Mouse (Mus musculus) liver, embryonic 14.5 days (tissue): Measurements from ENCODE around the gene Gnai1. TPM values are rescaled to one million over a fixed set of nuclear protein-coding genes. Genes with fewer than 3 reads are reported as not detected.
"Not testable (repeated sequence)": the region's sequence is repeated elsewhere in the genome, so short reads cannot be mapped to it uniquely, and the experiment has no call there.

Experiments
- ATAC-seq: fragments of 200-750 bp; cut with Nextera tagmentation; 2 replicates; pipeline ENCODE4 v1.8.0; 2017; ENCODE audit warnings: moderate number of reproducible peaks, mild to moderate bottlenecking, moderate library complexity; ENCODE audit not compliant: insufficient read depth
- DNase-seq, 3 experiments: peaks; one replicate each; pipeline ENCODE4 v3.0.0-alpha.2; 2012 to 2013; ENCODE audit warnings: low read depth in 3 of 3, low spot score in 3 of 3
- H3K27ac ChIP-seq: fragments of 300-500 bp; sonication (generic); 2 replicates; pipeline ENCODE4 v1.5.1; 2014; ENCODE audit warnings: moderate library complexity, mild to moderate bottlenecking, control low read depth, inconsistent platforms
- H3K27me3 ChIP-seq: fragments of 300-500 bp; sonication (generic); 2 replicates; pipeline ENCODE4 v1.6.1; 2014; ENCODE audit warnings: mild to moderate bottlenecking, low read length, moderate library complexity; ENCODE audit not compliant: control insufficient read depth, insufficient read depth
- H3K36me3 ChIP-seq: fragments of 300-500 bp; sonication (generic); replicated peaks from 2 replicates; pipeline ENCODE4 v1.6.1; 2014; ENCODE audit warnings: low read depth; ENCODE audit not compliant: control insufficient read depth, insufficient read depth
- H3K4me1 ChIP-seq, 2 experiments: fragments of 200-500 bp in 1 of 2; fragments of 300-500 bp in 1 of 2; sonication (generic) in 1 of 2; replicated peaks; 2 replicates each; pipeline ENCODE4 v1.6.1; 2012 to 2014; ENCODE audit warnings: antibody characterized with exemption in 1 of 2, inconsistent platforms in 1 of 2, low read length in 1 of 2; ENCODE audit not compliant: control insufficient read depth in 2 of 2, insufficient read depth in 2 of 2
- H3K4me2 ChIP-seq: fragments of 300-500 bp; sonication (generic); 2 replicates; pipeline ENCODE4 v1.6.1; 2014; ENCODE audit warnings: low read depth, mild to moderate bottlenecking, control low read depth, moderate library complexity
- H3K4me3 ChIP-seq, 2 experiments: fragments of 200-500 bp in 1 of 2; fragments of 300-500 bp in 1 of 2; sonication (generic) in 1 of 2; 2 replicates each; pipeline ENCODE4 v1.5.1; 2012 to 2014; ENCODE audit warnings: low read depth in 2 of 2, low read length in 2 of 2, mild to moderate bottlenecking in 2 of 2, control low read depth in 1 of 2, inconsistent platforms in 1 of 2, moderate library complexity in 1 of 2; ENCODE audit not compliant: insufficient read depth in 1 of 2
- H3K9ac ChIP-seq: fragments of 300-500 bp; sonication (generic); replicated peaks from 2 replicates; pipeline ENCODE4 v1.6.1; 2014; ENCODE audit warnings: mild to moderate bottlenecking, control low read depth, moderate library complexity
- H3K9me3 ChIP-seq: fragments of 300-500 bp; sonication (generic); 2 replicates; pipeline ENCODE4 v1.6.1; 2016; ENCODE audit warnings: low read length, mixed read lengths; ENCODE audit not compliant: control insufficient read depth
- CTCF ChIP-seq: IDR thresholded peaks from 2 replicates; pipeline ENCODE4 v1.5.1; 2016; ENCODE audit warnings: antibody characterized with exemption, low read depth, control low read depth
- EP300 ChIP-seq: IDR thresholded peaks from 2 replicates; pipeline ENCODE4 v1.6.1; 2016; ENCODE audit warnings: antibody characterized with exemption, low read depth
- WGBS: fragments of 180-500 bp; shearing (Covaris S2); extraction: QIAGEN DNeasy Blood & Tissue Kit; methylation state at CpG from one replicate; pipeline ENCODE4 v1.1.7; 2014; ENCODE audit not compliant: insufficient replicate concordance; 5-methylcytosine and 5-hydroxymethylcytosine counted together
- polyA plus RNA-seq, 2 experiments: library from polyadenylated mRNA; depleted of rRNA in 1 of 2; stranded (reverse) in 1 of 2; unstranded in 1 of 2; fragments of >200 nt; fragmentation: Nextera tagmentation in 1 of 2; extraction: Ambion mirVana in 1 of 2; gene quantifications; 2 replicates each; pipeline versions ENCODE4 v1.2.1 to v1.2.3; 2012 to 2014

Gene Gnai1
- polyA plus RNA-seq, 2 experiments: 0.71 to 1.2 TPM

DNA sequence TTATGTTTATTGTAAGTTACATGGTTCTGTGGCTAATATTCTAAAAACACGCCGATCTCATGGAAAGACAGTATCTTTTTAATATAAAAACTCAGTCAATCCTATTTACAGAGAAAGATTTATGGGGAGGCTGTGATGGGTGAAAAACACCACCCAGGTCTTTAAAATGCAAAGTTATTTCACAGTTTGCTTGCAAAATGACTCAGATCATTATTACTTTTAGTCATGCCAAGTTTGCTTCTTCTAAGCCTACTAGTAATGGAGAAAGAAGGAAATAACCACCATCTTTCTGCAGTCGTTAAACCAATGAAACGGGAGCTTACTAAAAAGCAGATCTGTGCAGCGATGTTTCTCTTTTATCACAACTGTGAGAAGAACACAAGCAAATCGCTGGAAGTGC is 1.4 kb downstream of the Gnai1 start:
- H3K9me3 ChIP-seq: no peaks in the 10 kb centered on the region
- WGBS: 25% methylated on average over 6 of the region's 6 CpGs
- no peak overlapping the region for H3K9ac ChIP-seq
- H3K4me2 ChIP-seq: peak overlapping the region; percentile 64; the same call in 1 of the 2 replicates
- no peaks in the 10 kb centered on the region for H3K4me1 ChIP-seq
- no peaks in the 10 kb centered on the region for H3K36me3 ChIP-seq
- no peak for DNase-seq
- no peak overlapping the region for H3K27ac ChIP-seq
- no peak for TF ChIP-seq EP300
- TF ChIP-seq CTCF: no peak
- H3K4me3 ChIP-seq: no peak overlapping the region
- no peak for ATAC-seq
- H3K27me3 ChIP-seq: peaks cover 29% of the 10 kb centered on the region

GRCm38 (mm10) chr5:18358191-18358590 is 2.0 kb downstream of the Gnai1 start:
- H3K9ac ChIP-seq: no peak overlapping the region
- no peak overlapping the region for H3K4me2 ChIP-seq
- DNase-seq: no peak
- H3K27ac ChIP-seq: no peak overlapping the region
- H3K9me3 ChIP-seq: no peaks in the 10 kb centered on the region
- ATAC-seq: no peak
- no peak for TF ChIP-seq EP300
- 0 out of 2 replicates have a peak, but pooled peaks have one; percentile 16 for TF ChIP-seq CTCF
- peaks cover 29% of the 10 kb centered on the region for H3K27me3 ChIP-seq
- WGBS: 9% methylated on average over 3 of the region's 3 CpGs
- H3K4me1 ChIP-seq: no peaks in the 10 kb centered on the region
- no peak overlapping the region for H3K4me3 ChIP-seq
- H3K36me3 ChIP-seq: no peaks in the 10 kb centered on the region

- Histone ChIP-seq H3K27me3 (no peaks in the 10 kb centered on the region), H3K27ac (no peak overlapping the region), H3K4me2 (no peak overlapping the region), H3K36me3 (no peaks in the 10 kb centered on the region), H3K9me3 (no peaks in the 10 kb centered on the region), H3K9ac (no peak overlapping the region), H3K4me1 (no peaks in the 10 kb centered on the region), H3K4me3 (no peak overlapping the region)
- WGBS: 83% methylated on average over 3 of the region's 3 CpGs
- DNase-seq (no peak), ATAC-seq (no peak)
- TF ChIP-seq CTCF (no peak), EP300 (no peak)
Observed at GRCm38 (mm10) chr5:18347297-18347696, 12.9 kb downstream of the Gnai1 start.

GRCm38 (mm10) chr5:18343455-18344142 is 16.6 kb downstream of the Gnai1 start:
- no peak for DNase-seq

DNA sequence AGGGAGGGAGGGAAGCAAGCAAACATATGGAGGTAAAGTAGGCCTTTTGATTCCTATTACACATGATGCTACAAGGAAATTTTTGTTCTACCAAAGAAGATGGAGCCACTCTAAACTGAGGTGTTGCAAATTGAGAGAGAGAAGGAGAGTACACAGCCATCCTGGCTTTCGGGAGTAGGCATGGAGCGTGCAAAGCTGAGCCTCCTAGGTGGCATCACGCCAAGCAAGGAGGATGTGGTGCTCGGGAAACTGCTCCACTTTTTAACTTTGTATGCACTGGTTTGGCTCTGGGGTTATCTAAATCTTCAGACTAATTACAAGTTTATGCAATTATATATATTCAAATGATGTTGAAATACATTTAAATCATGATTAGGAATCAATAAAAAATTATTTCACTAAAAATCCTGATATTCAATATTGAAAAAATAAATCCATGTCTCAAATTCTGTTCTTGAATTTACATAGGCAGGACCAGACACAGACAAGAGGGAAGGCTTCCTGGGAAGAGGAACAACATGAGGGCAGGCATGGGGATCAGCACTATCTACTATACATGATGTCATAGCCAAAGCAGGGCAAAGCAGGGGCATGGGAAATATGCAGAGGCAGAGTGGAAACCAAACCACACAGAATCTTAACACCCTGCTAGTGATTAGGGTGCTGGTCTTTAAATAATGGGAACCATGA is 17.2 kb downstream of the Gnai1 start:
- H3K4me2 ChIP-seq: no peak overlapping the region
- no peak overlapping the region for H3K4me3 ChIP-seq
- no peak overlapping the region for H3K9ac ChIP-seq
- 63% methylated on average over 4 of the region's 4 CpGs for WGBS
- no peaks in the 10 kb centered on the region for H3K4me1 ChIP-seq
- ATAC-seq (no peak), DNase-seq (no peak)
- TF ChIP-seq EP300: no peak
- no peak for TF ChIP-seq CTCF
- H3K27me3 ChIP-seq: no peaks in the 10 kb centered on the region
- no peaks in the 10 kb centered on the region for H3K9me3 ChIP-seq
- H3K36me3 ChIP-seq: no peaks in the 10 kb centered on the region
- H3K27ac ChIP-seq: no peak overlapping the region

More at GRCm38 (mm10) chr5:18343455-18344142, 16.6 kb downstream of the Gnai1 start:
- no peaks in the 10 kb centered on the region for H3K9me3 ChIP-seq
- no peak overlapping the region for H3K4me3 ChIP-seq
- TF ChIP-seq EP300 (no peak), CTCF (no peak)
- no peak overlapping the region for H3K27ac ChIP-seq
- WGBS: 55% methylated on average over 4 of the region's 4 CpGs
- no peaks in the 10 kb centered on the region for H3K27me3 ChIP-seq
- no peak for ATAC-seq
- no peaks in the 10 kb centered on the region for H3K36me3 ChIP-seq
- no peak overlapping the region for H3K4me2 ChIP-seq
- no peaks in the 10 kb centered on the region for H3K4me1 ChIP-seq
- H3K9ac ChIP-seq: no peak overlapping the region

- H3K27ac ChIP-seq, DNase-seq, H3K9me3 ChIP-seq, H3K9ac ChIP-seq, H3K4me2 ChIP-seq, ATAC-seq, H3K4me3 ChIP-seq, H3K36me3 ChIP-seq, H3K27me3 ChIP-seq, H3K4me1 ChIP-seq: not testable (repeated sequence)
- WGBS: 60% methylated on average over 1 of the region's 1 CpGs
Observed at GRCm38 (mm10) chr5:18341876-18342275, 18.3 kb downstream of the Gnai1 start.
